7 mouse cellular contexts compared by ENCODE assay signal in the genomic region with DNA sequence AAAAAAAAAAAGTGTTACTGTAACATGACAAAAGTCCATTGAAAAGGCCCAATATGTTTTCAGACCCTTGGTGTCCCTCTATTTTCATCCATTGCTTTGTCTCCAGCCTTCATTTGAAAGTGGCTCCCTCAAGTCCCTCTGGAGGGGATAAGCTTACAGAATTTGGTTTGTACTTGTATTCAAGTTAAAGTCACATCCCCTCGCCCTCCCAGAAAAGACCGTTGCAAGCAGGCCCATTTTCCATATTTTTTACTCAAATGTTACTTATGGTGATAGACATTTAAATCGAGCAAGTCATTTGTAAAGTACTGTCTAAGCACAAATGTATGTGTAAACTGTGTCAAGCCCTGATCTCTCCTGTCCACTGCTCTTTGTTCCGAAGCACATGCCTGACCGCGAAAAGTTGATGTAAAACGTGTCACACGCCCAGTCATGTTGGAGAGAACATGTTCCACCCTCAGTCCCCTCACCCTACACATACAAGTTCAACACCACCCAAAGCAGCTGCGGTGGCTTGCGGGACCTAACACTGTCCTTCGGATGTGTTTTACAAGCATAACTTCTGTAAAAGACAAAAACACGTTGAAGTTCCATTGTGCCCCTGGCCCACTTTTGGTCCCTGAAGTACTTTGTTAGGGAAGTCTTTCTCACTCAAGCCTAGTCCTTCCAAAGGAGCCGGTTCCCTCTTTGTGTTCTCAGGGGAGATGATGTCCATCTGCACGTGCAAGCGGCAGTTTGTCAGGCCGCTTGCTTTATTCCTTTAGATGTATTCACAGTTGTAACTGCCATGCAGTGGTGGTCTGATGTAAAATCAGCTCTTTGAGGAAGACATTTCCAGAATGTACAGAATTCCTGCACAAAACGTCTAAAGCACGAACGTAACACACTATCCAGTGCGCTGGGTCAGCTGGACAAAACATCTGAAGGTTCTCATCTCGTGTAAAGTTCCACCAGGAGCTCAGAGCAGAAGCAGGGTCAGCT. TPM values are rescaled to one million over a fixed set of nuclear protein-coding genes. Genes with fewer than 3 reads are reported as not detected.
A peak's percentile ranks its signal among the peaks of the same experiment; 100 is the strongest.
DNase-seq lines count a peak whose midpoint lies in the region; ATAC-seq and TF ChIP-seq lines count a peak whose summit lies in the region.

No protein-coding gene starts in this region.

- 48% methylated on average over 21 of the region's 21 CpGs for WGBS in embryonic facial prominence, embryonic 11.5 days
- WGBS in hindbrain, embryonic 16.5 days = 13% methylated on average over 21 of the region's 21 CpGs

- TF ChIP-seq CTCF in testis, adult 2 months (IDR thresholded peaks at IDR 0.05; ENCODE audit: control insufficient read depth, insufficient read depth, insufficient replicate concordance, low read depth, low read length) = no peak

- H3K9me3 ChIP-seq in embryonic facial prominence, embryonic 11.5 days (replicated peaks; ENCODE audit: control insufficient read depth, low read length) = no peaks in the 10 kb centered on the region
- H3K9me3 ChIP-seq in hindbrain, embryonic 16.5 days (ENCODE audit: control insufficient read depth, low read length) = no peaks in the 10 kb centered on the region

- no peak overlapping the region for H3K4me3 ChIP-seq in testis, adult 2 months (ENCODE audit: control insufficient read depth, low read depth, low read length)
- H3K4me3 ChIP-seq in embryonic facial prominence, embryonic 11.5 days (ENCODE audit: low read depth, low read length) = peak overlapping the region; percentile 92
- H3K4me3 ChIP-seq in hindbrain, embryonic 16.5 days (ENCODE audit: low read length) = peak overlapping the region; percentile 55

- no peaks in the 10 kb centered on the region for H3K27me3 ChIP-seq in testis, adult 2 months (ENCODE audit: control insufficient read depth, insufficient read depth, low read length)
- H3K27me3 ChIP-seq in embryonic facial prominence, embryonic 11.5 days (ENCODE audit: control insufficient read depth, insufficient read depth, low read length) = no peaks in the 10 kb centered on the region
- no peaks in the 10 kb centered on the region for H3K27me3 ChIP-seq in hindbrain, embryonic 16.5 days (replicated peaks; ENCODE audit: control insufficient read depth, insufficient read depth, low read length)

- no peak for DNase-seq in testis, postnatal 10 days (ENCODE audit: low spot score)
- DNase-seq in embryonic facial prominence, embryonic 11.5 days (ENCODE audit: low spot score) = peak; percentile 28
- peak; percentile 37 for DNase-seq in lung, postnatal 10 days
- peak; percentile 67 to 73 for DNase-seq in spleen, postnatal 10 days (ENCODE audit: low spot score in 2 of 2)
- no peak for DNase-seq in urinary bladder, postnatal 10 days (ENCODE audit: low spot score)

- peaks cover 30% of the 10 kb centered on the region for H3K4me1 ChIP-seq in testis, adult 2 months (ENCODE audit: control insufficient read depth, insufficient read depth, low read length)
- peaks cover 6% of the 10 kb centered on the region for H3K4me1 ChIP-seq in embryonic facial prominence, embryonic 11.5 days (ENCODE audit: control insufficient read depth, insufficient read depth, low read length)
- peaks cover 36% of the 10 kb centered on the region for H3K4me1 ChIP-seq in hindbrain, embryonic 16.5 days (ENCODE audit: control insufficient read depth, insufficient read depth, low read depth, low read length)

- no peak for TF ChIP-seq POLR2A in testis, adult 2 months (IDR thresholded peaks at IDR 0.05; ENCODE audit: control insufficient read depth, low read depth, low read length)

- peak overlapping the region; percentile 90 for H3K4me2 ChIP-seq in embryonic facial prominence, embryonic 11.5 days (ENCODE audit: low read depth, low read length)
- H3K4me2 ChIP-seq in hindbrain, embryonic 16.5 days (ENCODE audit: low read length) = peak overlapping the region; percentile 57

- ATAC-seq in embryonic facial prominence, embryonic 11.5 days (replicated peaks; ENCODE audit: insufficient number of reproducible peaks, low FRiP score, low TSS enrichment, low read depth) = no peak
- no peak for ATAC-seq in hindbrain, embryonic 16.5 days

- peak overlapping the region; percentile 9; the same call in 1 of the 2 replicates for H3K27ac ChIP-seq in testis, adult 2 months (ENCODE audit: control insufficient read depth, insufficient read depth, low read depth, low read length)
- peak overlapping the region; percentile 11; the same call in 1 of the 2 replicates for H3K27ac ChIP-seq in embryonic facial prominence, embryonic 11.5 days (replicated peaks; ENCODE audit: low read depth, low read length)
- peak overlapping the region; percentile 100 for H3K27ac ChIP-seq in hindbrain, embryonic 16.5 days (ENCODE audit: low read depth, low read length)

- H3K36me3 ChIP-seq in testis, adult 2 months (ENCODE audit: control insufficient read depth, insufficient read depth, low read length) = no peaks in the 10 kb centered on the region; the same call in none of the 2 replicates
- no peaks in the 10 kb centered on the region for H3K36me3 ChIP-seq in embryonic facial prominence, embryonic 11.5 days (replicated peaks; ENCODE audit: control insufficient read depth, insufficient read depth, low read depth, low read length)
- H3K36me3 ChIP-seq in hindbrain, embryonic 16.5 days (ENCODE audit: control insufficient read depth, insufficient read depth, low read length) = no peaks in the 10 kb centered on the region

- peak overlapping the region; percentile 100 for H3K9ac ChIP-seq in embryonic facial prominence, embryonic 11.5 days (replicated peaks; ENCODE audit: low read length)
- peak overlapping the region; percentile 93 for H3K9ac ChIP-seq in hindbrain, embryonic 16.5 days (ENCODE audit: low read depth, low read length)

RNA-seq across cellular contexts. Expression of a gene that starts 2.5 kb away (rescaled TPM):
- polyA plus RNA-seq in testis, adult 2 months (2012; rRNA removed) = 14.4 and 17.2 TPM in 2 replicates
- 13.7 and 14.6 TPM in 2 replicates for polyA plus RNA-seq in embryonic facial prominence, embryonic 11.5 days (2014; fragmentation: Nextera tagmentation; extraction: Ambion mirVana)
- polyA plus RNA-seq in hindbrain, embryonic 16.5 days (2015; fragmentation: Nextera tagmentation; extraction: Ambion mirVana) = 11.7 and 13.4 TPM in 2 replicates

RNA-seq across cellular contexts. Expression of a gene that starts 15.7 kb away (rescaled TPM):
- 53.7 and 61.4 TPM in 2 replicates for polyA plus RNA-seq in testis, adult 2 months (2012; rRNA removed)
- polyA plus RNA-seq in embryonic facial prominence, embryonic 11.5 days (2014; fragmentation: Nextera tagmentation; extraction: Ambion mirVana) = 433 and 434 TPM in 2 replicates
- 267 and 272 TPM in 2 replicates for polyA plus RNA-seq in hindbrain, embryonic 16.5 days (2015; fragmentation: Nextera tagmentation; extraction: Ambion mirVana)

RNA-seq across cellular contexts. Expression of a gene that starts 49.3 kb away (rescaled TPM):
- polyA plus RNA-seq in testis, adult 2 months (2012; rRNA removed) = 3.5 and 5.6 TPM in 2 replicates
- 50.7 and 60.0 TPM in 2 replicates for polyA plus RNA-seq in embryonic facial prominence, embryonic 11.5 days (2014; fragmentation: Nextera tagmentation; extraction: Ambion mirVana)
- polyA plus RNA-seq in hindbrain, embryonic 16.5 days (2015; fragmentation: Nextera tagmentation; extraction: Ambion mirVana) = 77.0 and 86.9 TPM in 2 replicates

Comparison
In these comparisons a context has a peak if more than half of its experiments do, and no peak if none do; other contexts are left out.
1. H3K27ac ChIP-seq: peak in every context shown above with its lines; median percentile 100 in hindbrain, embryonic 16.5 days; 11 in embryonic facial prominence, embryonic 11.5 days; 9 in testis, adult 2 months.
2. DNase-seq: peak in embryonic facial prominence, embryonic 11.5 days (single experiment), lung, postnatal 10 days (single experiment) and spleen, postnatal 10 days (2 of 2); none in testis, postnatal 10 days (single experiment) and urinary bladder, postnatal 10 days (single experiment).